Mouse (Mus musculus): ENCODE results near the gene Gm11032. TPM values are rescaled to one million over a fixed set of nuclear protein-coding genes. Genes with fewer than 3 reads are reported as not detected.
A peak's percentile ranks its signal among the peaks of the same experiment; 100 is the strongest.

Gene Gm11032
- polyA plus RNA-seq, 1 experiment = not detected

- Histone ChIP-seq H3K4me1 (peaks cover 25% of the 10 kb centered on the region), H3K4me3 (replicated peaks) (no peak overlapping the region), H3K36me3 (replicated peaks; ENCODE audit: low read length) (no peaks in the 10 kb centered on the region), H3K27me3 (replicated peaks) (peaks cover 19% of the 10 kb centered on the region), H3K9me3 (no peaks in the 10 kb centered on the region)
- TF ChIP-seq GATA1 (IDR thresholded peaks at IDR 0.05; ENCODE audit: borderline replicate concordance, low read length) (no peak), FLI1 (IDR thresholded peaks at IDR 0.05; ENCODE audit: low read length) (no peak)
These were observed 2.6 kb downstream of the Gm11032 start for GRCm38 (mm10) chr11:4622442-4622986.

- no peak overlapping the region for H3K4me3 ChIP-seq (replicated peaks)
- no peaks in the 10 kb centered on the region for H3K9me3 ChIP-seq
- TF ChIP-seq GATA1 (IDR thresholded peaks at IDR 0.05; ENCODE audit: borderline replicate concordance, low read length) (no peak), FLI1 (IDR thresholded peaks at IDR 0.05; ENCODE audit: low read length) (no peak)
- H3K27me3 ChIP-seq (replicated peaks) = peaks cover 19% of the 10 kb centered on the region
- H3K36me3 ChIP-seq (replicated peaks; ENCODE audit: low read length) = no peaks in the 10 kb centered on the region
- peaks cover 23% of the 10 kb centered on the region for H3K4me1 ChIP-seq
These were observed 3.1 kb downstream of the Gm11032 start for GRCm38 (mm10) chr11:4622997-4623396.

GRCm38 (mm10) chr11:4625931-4626330, 6.1 kb downstream of the Gm11032 start:
- Histone ChIP-seq H3K4me1 (peaks cover 38% of the 10 kb centered on the region), H3K36me3 (replicated peaks; ENCODE audit: low read length) (no peaks in the 10 kb centered on the region), H3K4me3 (replicated peaks) (no peak overlapping the region), H3K27me3 (replicated peaks) (peaks cover 17% of the 10 kb centered on the region), H3K9me3 (no peaks in the 10 kb centered on the region)
- TF ChIP-seq FLI1 (IDR thresholded peaks at IDR 0.05; ENCODE audit: low read length) (no peak), GATA1 (IDR thresholded peaks at IDR 0.05; ENCODE audit: borderline replicate concordance, low read length) (no peak)

- H3K4me1 ChIP-seq = peaks cover 40% of the 10 kb centered on the region
- no peaks in the 10 kb centered on the region for H3K9me3 ChIP-seq
- no peak overlapping the region for H3K4me3 ChIP-seq (replicated peaks)
- no peak for TF ChIP-seq FLI1 (IDR thresholded peaks at IDR 0.05; ENCODE audit: low read length)
- no peak for TF ChIP-seq GATA1 (IDR thresholded peaks at IDR 0.05; ENCODE audit: borderline replicate concordance, low read length)
- no peaks in the 10 kb centered on the region for H3K36me3 ChIP-seq (replicated peaks; ENCODE audit: low read length)
- H3K27me3 ChIP-seq (replicated peaks) = peaks cover 10% of the 10 kb centered on the region
These were observed 7.8 kb downstream of the Gm11032 start for GRCm38 (mm10) chr11:4627636-4628035.

GRCm38 (mm10) chr11:4629861-4630280, 10.0 kb downstream of the Gm11032 start:
- no peaks in the 10 kb centered on the region for H3K9me3 ChIP-seq
- TF ChIP-seq FLI1 (IDR thresholded peaks at IDR 0.05; ENCODE audit: low read length) (no peak), GATA1 (IDR thresholded peaks at IDR 0.05; ENCODE audit: borderline replicate concordance, low read length) (no peak)
- peaks cover 48% of the 10 kb centered on the region for H3K4me1 ChIP-seq
- peaks cover 4% of the 10 kb centered on the region for H3K27me3 ChIP-seq (replicated peaks)
- no peak overlapping the region for H3K4me3 ChIP-seq (replicated peaks)
- no peaks in the 10 kb centered on the region for H3K36me3 ChIP-seq (replicated peaks; ENCODE audit: low read length)

- H3K27me3 ChIP-seq (replicated peaks) = no peaks in the 10 kb centered on the region
- H3K4me3 ChIP-seq (replicated peaks) = no peak overlapping the region
- TF ChIP-seq FLI1 (IDR thresholded peaks at IDR 0.05; ENCODE audit: low read length) (no peak), GATA1 (IDR thresholded peaks at IDR 0.05; ENCODE audit: borderline replicate concordance, low read length) (no peak)
- H3K4me1 ChIP-seq = peaks cover 63% of the 10 kb centered on the region
- H3K9me3 ChIP-seq = no peaks in the 10 kb centered on the region
- H3K36me3 ChIP-seq (replicated peaks; ENCODE audit: low read length) = no peaks in the 10 kb centered on the region
These were observed 13.6 kb downstream of the Gm11032 start for GRCm38 (mm10) chr11:4633420-4633819.

- Histone ChIP-seq H3K4me3 (replicated peaks) (no peak overlapping the region), H3K36me3 (replicated peaks; ENCODE audit: low read length) (peaks cover 3% of the 10 kb centered on the region), H3K4me1 (peaks cover 66% of the 10 kb centered on the region), H3K27me3 (replicated peaks) (no peaks in the 10 kb centered on the region), H3K9me3 (no peaks in the 10 kb centered on the region)
- no peak for TF ChIP-seq GATA1 (IDR thresholded peaks at IDR 0.05; ENCODE audit: borderline replicate concordance, low read length)
- TF ChIP-seq FLI1 (IDR thresholded peaks at IDR 0.05; ENCODE audit: low read length) = no peak
These were observed 14.5 kb downstream of the Gm11032 start for GRCm38 (mm10) chr11:4634395-4634794.

- peak overlapping the region; percentile 96 for H3K4me3 ChIP-seq (replicated peaks)
- H3K4me1 ChIP-seq = peaks cover 57% of the 10 kb centered on the region
- peaks cover 19% of the 10 kb centered on the region for H3K36me3 ChIP-seq (replicated peaks; ENCODE audit: low read length)
- no peak for TF ChIP-seq FLI1 (IDR thresholded peaks at IDR 0.05; ENCODE audit: low read length)
- H3K27me3 ChIP-seq (replicated peaks) = no peaks in the 10 kb centered on the region
- no peaks in the 10 kb centered on the region for H3K9me3 ChIP-seq
These were observed 17.0 kb downstream of the Gm11032 start for GRCm38 (mm10) chr11:4636782-4637342.

- no peaks in the 10 kb centered on the region for H3K9me3 ChIP-seq
These were observed 17.8 kb downstream of the Gm11032 start, which contains the start of gene Ascc2 for GRCm38 (mm10) chr11:4637534-4638234. Gene Ascc2 (plus strand): TSS chr11:4637747.

GRCm38 (mm10) chr11:4638261-4638660, 18.4 kb downstream of the Gm11032 start:
- no peaks in the 10 kb centered on the region for H3K27me3 ChIP-seq (replicated peaks)
- H3K36me3 ChIP-seq (replicated peaks; ENCODE audit: low read length) = peaks cover 32% of the 10 kb centered on the region
- no peaks in the 10 kb centered on the region for H3K9me3 ChIP-seq
- H3K4me3 ChIP-seq (replicated peaks) = peak overlapping the region; percentile 96
- H3K4me1 ChIP-seq = peaks cover 54% of the 10 kb centered on the region
- TF ChIP-seq GATA1 (IDR thresholded peaks at IDR 0.05; ENCODE audit: borderline replicate concordance, low read length) (no peak), FLI1 (IDR thresholded peaks at IDR 0.05; ENCODE audit: low read length) (no peak)

More at GRCm38 (mm10) chr11:4637534-4638234, 17.8 kb downstream of the Gm11032 start, which contains the start of gene Ascc2:
- Histone ChIP-seq H3K4me3 (replicated peaks) (peak within 1 kb of the TSS; percentile 96), H3K27me3 (replicated peaks) (no peaks in the 10 kb centered on the region), H3K36me3 (replicated peaks; ENCODE audit: low read length) (peaks cover 27% of the 10 kb centered on the region), H3K4me1 (peaks cover 57% of the 10 kb centered on the region)
- TF ChIP-seq FLI1 (IDR thresholded peaks at IDR 0.05; ENCODE audit: low read length) (no peak), GATA1 (IDR thresholded peaks at IDR 0.05; ENCODE audit: borderline replicate concordance, low read length) (no peak)
